Mouse (Mus musculus) lung, postnatal 4 days (tissue): Measurements from ENCODE around the gene Hist1h2bf.

Experiments
- DNase-seq, 2 experiments: peaks; one replicate each; pipeline ENCODE4 v3.0.0; 2021

Hist1h2bf gene

GRCm38 (mm10) chr13:23523976-23524375, 50.0 kb downstream of the Hist1h2bf start:
- DNase-seq, result no peak
